Mouse (Mus musculus) brain, embryonic 18.5 days (tissue): ENCODE results near the gene Rnf145.

ENCODE experiments used
- DNase-seq: peaks from one replicate; pipeline ENCODE4 v3.0.0-alpha.2; 2012; ENCODE audit warnings: low read depth, low spot score

Rnf145 gene

DNA sequence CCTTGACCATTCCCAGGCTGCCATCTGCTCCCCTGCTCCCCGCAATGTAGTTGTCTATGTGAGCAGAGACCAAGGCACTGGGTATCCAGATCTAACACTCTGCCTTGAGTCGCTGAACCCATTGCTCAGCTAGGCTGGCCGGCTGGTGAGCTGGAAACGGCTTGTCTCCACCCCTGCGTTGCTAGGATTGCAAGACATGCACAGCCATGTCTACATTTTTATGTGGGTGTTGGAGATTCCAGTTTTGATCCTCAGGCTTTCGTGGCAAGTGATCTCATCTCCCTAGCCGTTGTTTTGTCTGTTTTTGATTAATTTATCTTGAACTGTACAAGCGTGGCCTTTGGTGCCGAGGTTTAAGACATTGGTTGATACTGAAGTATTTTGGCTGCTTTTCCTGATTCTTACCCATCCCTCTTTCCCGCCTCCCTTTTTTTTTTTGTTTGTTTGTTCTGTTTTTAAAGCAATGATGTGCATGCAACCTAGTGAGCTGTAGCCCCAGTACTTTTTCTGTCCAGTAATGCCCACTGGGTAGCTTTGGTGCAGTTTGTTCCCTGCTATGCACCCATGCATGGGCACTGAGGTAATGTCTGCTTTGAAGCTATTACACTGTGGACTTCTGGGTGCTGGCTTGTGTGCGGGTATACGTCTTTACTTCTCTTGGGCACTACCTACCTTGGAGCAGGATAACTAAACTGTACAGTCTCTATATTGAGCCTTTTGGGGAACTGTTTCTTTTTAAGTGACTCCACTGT is 16.4 kb downstream of the Rnf145 start:
- no peak for DNase-seq

DNA sequence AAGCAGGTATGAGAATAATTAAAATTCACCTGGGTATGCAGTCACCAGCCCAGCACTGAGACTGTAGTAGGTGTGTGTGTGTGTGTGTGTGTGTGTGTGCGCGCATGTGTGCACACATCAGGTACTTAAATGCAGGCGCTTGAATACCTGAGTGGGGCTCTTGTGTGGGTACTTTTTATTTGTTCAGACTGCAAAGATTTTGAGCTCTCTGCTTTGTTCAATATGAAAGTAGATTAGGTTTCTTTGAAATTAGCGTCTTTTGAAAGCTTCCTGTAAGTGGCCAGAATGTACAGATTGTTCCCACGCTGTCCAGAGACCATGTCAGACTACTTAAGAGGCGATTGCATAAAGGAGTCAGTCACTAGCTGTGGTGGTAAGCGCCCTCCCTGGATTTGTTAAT is 18.6 kb downstream of the Rnf145 start:
- DNase-seq, result no peak

DNA sequence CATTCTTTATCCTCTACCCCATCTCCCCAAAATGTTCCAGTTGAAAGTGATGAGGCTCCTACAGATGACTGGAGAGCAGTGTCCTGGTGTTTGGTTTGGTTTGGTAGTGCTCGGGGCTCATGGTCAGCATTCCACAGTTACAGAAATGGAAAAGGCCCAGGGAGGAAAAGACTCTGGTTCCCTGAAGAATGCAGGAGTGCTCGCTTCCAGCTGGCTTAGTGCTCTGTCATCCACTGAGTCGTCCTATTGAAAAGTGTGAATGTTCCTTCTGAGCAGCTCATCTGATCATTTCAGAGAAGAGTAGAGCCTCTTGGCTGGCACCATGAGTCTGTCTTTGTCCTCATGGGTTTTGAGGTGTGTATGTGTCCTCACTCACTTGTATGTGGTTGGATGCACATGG is 19.3 kb downstream of the Rnf145 start:
- no peak for DNase-seq

DNA sequence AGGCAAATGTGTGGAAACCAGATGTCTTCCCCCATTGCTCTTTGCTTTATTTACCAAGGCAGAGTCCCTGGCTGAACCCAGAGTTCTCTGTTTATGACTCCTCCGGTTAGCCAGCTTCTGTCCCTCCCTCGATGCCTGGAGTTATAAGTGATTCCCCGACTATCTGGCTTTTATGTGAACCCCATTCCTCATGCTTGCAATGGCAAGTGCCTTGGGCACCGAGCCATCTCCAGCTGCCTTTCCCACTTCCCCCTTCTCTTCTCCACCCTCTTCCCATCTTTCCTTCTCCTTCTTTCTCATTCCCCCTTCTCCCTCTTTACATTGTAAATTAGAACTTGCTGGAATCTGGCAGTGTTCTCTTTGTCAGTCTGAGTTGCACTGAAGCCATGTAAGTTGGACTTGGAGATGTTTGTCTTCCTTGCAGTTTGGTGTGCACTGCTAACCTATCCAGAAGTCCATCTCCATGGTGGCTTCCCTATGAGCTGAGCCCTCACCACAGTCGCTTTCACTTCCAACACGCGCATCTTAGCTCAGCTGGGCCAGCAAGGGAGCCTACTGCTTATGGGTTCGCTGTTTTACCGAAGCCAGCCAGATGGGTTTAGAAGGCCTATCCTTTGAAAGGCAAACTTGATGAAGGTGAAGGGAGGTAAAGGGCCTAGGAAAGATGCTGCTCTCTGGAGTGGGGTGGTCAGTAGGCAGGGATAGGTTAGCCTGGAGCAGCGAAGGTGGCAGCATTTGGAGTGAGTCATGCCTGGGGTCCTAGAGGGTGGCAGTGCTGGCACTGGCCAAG is 19.9 kb downstream of the Rnf145 start:
- DNase-seq, result no peak

GRCm38 (mm10) chr11:44539291-44539930 is 20.6 kb downstream of the Rnf145 start:
- no peak for DNase-seq

DNA sequence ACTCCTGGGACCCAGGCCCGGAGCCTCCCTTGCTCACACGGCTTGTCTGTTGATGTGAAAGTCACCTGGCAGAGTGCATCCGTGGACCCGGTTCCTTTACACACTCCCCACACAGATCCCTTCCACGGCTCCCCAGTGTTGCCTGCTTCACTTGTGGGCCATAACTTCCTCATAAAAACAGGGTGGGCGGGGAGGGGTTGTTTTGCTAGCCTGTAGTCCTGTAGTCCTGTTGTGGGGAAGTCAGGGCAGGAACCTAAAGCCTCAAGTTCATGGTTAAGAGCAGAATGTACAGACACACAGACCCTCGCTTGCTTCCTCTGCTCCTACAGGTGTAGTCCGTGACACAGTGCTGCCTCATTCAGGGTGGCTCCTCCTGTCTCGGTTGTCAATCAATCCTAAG is 21.5 kb downstream of the Rnf145 start:
- DNase-seq, result no peak

- DNase-seq, result no peak
Observed at GRCm38 (mm10) chr11:44541280-44541679, 22.5 kb downstream of the Rnf145 start.

- DNase-seq, result no peak
Observed at GRCm38 (mm10) chr11:44541813-44542212, 23.0 kb downstream of the Rnf145 start.

DNA sequence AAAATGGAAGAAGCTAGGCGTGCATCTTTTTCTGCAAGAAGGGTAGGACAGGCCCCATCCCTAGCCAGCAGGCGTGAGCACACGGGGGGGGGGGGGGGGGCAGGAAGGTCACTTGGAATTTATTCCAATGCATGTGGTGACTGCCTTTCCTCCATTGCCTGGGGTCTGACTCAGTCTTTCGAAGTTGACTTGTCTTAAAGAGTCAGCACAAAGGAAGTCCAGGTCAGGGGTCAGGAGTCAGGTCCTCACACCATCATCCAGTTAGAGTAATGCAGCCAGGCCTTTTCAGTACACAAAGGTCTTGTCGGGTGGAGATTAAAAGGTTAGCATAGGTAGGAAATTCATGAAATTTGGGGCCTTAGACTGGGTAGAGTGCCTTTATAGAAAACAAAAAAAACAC is 24.8 kb downstream of the Rnf145 start:
- no peak for DNase-seq

GRCm38 (mm10) chr11:44543996-44544395 is 25.2 kb downstream of the Rnf145 start:
- no peak for DNase-seq

DNA sequence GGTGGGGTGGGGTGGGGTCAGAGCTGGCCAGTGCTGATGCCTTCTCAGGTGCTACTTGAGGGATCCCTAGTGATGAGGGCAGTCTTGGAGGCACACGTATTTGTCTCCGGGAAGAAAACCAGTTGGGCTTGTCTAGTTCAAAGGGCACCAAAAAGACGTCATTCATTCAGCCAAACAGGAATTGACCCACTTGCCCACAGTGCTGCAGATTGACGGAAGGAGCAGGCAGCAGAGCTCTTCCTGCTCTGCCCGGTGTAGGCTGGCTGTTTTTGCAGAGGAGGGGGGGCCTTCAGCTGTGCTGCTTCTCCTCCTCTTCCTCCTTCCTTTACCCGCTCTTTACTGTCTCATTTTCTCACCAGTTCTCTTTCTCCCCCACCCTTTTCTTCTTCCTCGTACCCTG is 26.4 kb downstream of the Rnf145 start:
- no peak for DNase-seq

DNA sequence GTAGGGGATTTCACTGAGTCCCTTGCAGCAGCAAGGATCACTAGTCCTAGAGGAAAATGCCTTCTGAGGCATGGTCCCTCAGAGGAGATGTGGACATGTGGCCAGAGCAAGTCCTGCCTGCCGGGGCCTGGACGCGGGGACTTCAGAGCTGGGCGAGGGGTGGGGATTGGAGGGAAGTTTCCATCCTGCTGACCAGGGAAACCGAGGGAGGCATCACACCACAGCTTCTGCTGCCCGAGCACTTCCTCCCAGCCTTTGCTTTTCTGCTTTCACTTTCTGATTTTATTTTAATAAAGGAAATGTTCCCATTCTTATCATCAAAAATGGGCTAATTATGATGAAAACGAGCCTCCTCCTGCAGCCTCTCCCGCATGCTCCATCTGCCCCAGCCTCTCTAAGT is 27.5 kb downstream of the Rnf145 start:
- no peak for DNase-seq

DNA sequence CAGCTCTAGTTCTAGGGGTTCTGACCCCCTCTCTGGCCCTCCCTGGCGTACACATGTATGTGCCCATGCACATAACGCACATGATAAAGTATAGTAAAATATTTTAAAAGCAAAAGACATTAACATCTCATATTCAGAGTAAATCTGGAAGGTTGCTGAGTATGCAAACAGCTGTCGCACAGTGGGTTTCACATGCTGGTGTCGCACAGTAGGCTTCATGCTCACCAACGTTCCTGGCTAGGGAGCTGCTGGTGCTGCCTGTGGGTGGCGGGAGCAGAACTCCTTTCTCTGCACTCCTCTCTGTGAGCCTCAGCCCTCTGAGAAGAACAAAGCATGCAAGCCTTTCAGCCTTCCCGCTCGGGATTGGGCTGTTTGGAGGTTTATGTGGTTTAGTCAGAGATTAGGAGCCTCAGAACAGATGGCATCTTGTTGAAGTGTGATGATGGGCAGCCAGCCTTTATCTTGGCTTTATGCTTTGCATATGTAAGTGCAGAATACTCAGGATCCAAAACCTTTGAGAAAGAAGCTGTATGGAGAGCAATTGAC is 29.0 kb downstream of the Rnf145 start:
- DNase-seq, result peak; percentile 40

GRCm38 (mm10) chr11:44548816-44549215 is 30.1 kb downstream of the Rnf145 start:
- no peak for DNase-seq

- no peak for DNase-seq
Observed at GRCm38 (mm10) chr11:44549511-44550278, 30.9 kb downstream of the Rnf145 start.

GRCm38 (mm10) chr11:44550996-44551395 is 32.2 kb downstream of the Rnf145 start:
- DNase-seq, result no peak

GRCm38 (mm10) chr11:44554339-44554738 is 35.6 kb downstream of the Rnf145 start:
- no peak for DNase-seq

GRCm38 (mm10) chr11:44558521-44558920 is 39.8 kb downstream of the Rnf145 start:
- no peak for DNase-seq

DNA sequence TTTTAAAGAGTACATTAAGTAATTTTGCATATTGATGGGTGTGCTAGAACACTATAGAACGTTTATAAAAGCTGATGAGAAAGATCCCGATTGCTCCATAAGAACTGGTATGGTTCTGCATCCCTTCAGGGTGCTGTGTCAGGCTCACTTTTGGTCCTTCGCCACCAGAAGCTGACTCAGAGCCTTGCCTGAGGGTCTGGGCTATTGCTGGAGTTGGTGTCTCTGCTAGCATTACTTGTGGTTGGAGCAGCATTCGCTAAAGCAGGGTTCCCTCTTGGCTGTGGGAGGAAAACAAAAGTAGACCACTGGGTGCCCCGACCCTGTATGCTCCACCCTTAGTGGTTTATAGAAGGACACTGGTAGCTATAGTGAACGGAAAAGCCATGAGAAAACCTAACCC is 40.7 kb downstream of the Rnf145 start:
- DNase-seq, result no peak

- DNase-seq, result no peak
Observed at GRCm38 (mm10) chr11:44560396-44560795, 41.6 kb downstream of the Rnf145 start.

DNA sequence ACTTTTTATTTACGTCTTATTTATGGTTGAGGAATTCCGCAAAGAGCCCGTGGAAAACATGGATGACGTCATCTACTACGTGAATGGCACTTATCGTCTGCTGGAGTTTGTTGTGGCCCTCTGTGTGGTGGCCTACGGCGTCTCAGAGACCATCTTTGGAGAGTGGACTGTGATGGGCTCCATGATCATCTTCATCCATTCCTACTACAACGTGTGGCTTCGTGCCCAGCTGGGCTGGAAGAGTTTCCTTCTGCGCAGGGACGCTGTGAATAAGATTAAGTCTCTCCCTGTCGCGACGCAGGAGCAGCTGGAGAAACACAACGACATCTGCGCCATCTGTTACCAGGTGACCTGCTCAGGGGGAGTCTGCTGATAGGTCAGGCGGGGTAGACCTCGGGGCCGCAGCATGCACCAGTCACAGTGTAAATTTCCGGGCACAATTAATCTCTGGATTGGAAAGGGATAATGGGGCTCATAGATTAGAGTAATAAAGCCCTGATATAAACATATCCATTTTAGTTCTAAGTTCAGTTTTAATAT is 42.8 kb downstream of the Rnf145 start:
- DNase-seq, result no peak
